Mouse (Mus musculus) embryonic facial prominence, embryonic 13.5 days (tissue): Measurements from ENCODE around the gene Arl8a. TPM values are rescaled to one million over a fixed set of nuclear protein-coding genes. Genes with fewer than 3 reads are reported as not detected.

Experiments
- ATAC-seq: fragments of 200-750 bp; cut with Nextera tagmentation; 2 replicates; pipeline ENCODE4 v1.8.0; 2017; ENCODE audit warnings: low read depth; ENCODE audit not compliant: insufficient number of reproducible peaks, insufficient read depth, low FRiP score, low TSS enrichment
- H3K27ac ChIP-seq: fragments of 300-500 bp; sonication (generic); 2 replicates; pipeline ENCODE4 v1.5.1; 2015; ENCODE audit warnings: moderate library complexity, mild to moderate bottlenecking, inconsistent platforms
- H3K27me3 ChIP-seq: fragments of 300-500 bp; sonication (generic); 2 replicates; pipeline ENCODE4 v1.6.1; 2015; ENCODE audit warnings: mild to moderate bottlenecking, inconsistent platforms
- H3K36me3 ChIP-seq: fragments of 300-500 bp; sonication (generic); 2 replicates; pipeline ENCODE4 v1.6.1; 2015; ENCODE audit warnings: mild to moderate bottlenecking, inconsistent platforms
- H3K4me1 ChIP-seq: fragments of 300-500 bp; sonication (generic); 2 replicates; pipeline ENCODE4 v1.6.1; 2015; ENCODE audit warnings: inconsistent platforms
- H3K4me2 ChIP-seq: fragments of 300-500 bp; sonication (generic); 2 replicates; pipeline ENCODE4 v1.6.1; 2015; ENCODE audit warnings: moderate library complexity, mild to moderate bottlenecking, inconsistent platforms
- H3K4me3 ChIP-seq: fragments of 300-500 bp; sonication (generic); 2 replicates; pipeline ENCODE4 v1.5.1; 2015; ENCODE audit warnings: mild to moderate bottlenecking, inconsistent platforms
- H3K9ac ChIP-seq: fragments of 300-500 bp; sonication (generic); 2 replicates; pipeline ENCODE4 v1.6.1; 2015; ENCODE audit warnings: mild to moderate bottlenecking, inconsistent platforms
- H3K9me3 ChIP-seq: fragments of 300-500 bp; sonication (generic); 2 replicates; pipeline ENCODE4 v1.6.1; 2016; ENCODE audit warnings: inconsistent platforms
- WGBS: fragments of 180-500 bp; shearing (Covaris S2); methylation state at CpG from one replicate; pipeline ENCODE4 v1.1.7; 2015; ENCODE audit warnings: mixed read lengths; 5-methylcytosine and 5-hydroxymethylcytosine counted together
- polyA plus RNA-seq: library from polyadenylated mRNA; unstranded; fragments of >200 nt; fragmentation: Nextera tagmentation; extraction: Ambion mirVana; gene quantifications from 2 replicates; pipeline ENCODE4 v1.2.1, GENCODE M21; 2015

Gene Arl8a
- polyA plus RNA-seq, 1 experiment from 2014 or later, result 75.2 TPM

GRCm38 (mm10) chr1:135125990-135126389 lies 20.6 kb upstream of the Arl8a start:
- peak overlapping the region; percentile 11; the same call in 1 of the 2 replicates for H3K4me3 ChIP-seq
- peak overlapping the region; percentile 59 for H3K9ac ChIP-seq
- H3K27me3 ChIP-seq, result peaks cover 14% of the 10 kb centered on the region; the same call in 1 of the 2 replicates
- peak overlapping the region; percentile 52 for H3K4me2 ChIP-seq
- no peaks in the 10 kb centered on the region for H3K9me3 ChIP-seq
- peak overlapping the region; percentile 94 for H3K27ac ChIP-seq
- peaks cover 56% of the 10 kb centered on the region for H3K4me1 ChIP-seq
- ATAC-seq, result no peak
- no peaks in the 10 kb centered on the region for H3K36me3 ChIP-seq
- WGBS, result 36% methylated on average over 8 of the region's 8 CpGs

GRCm38 (mm10) chr1:135126443-135127027 lies 20.1 kb upstream of the Arl8a start:
- 0 out of 2 replicates have a peak, but pooled peaks have one; percentile 8 for ATAC-seq

GRCm38 (mm10) chr1:135128011-135128441 lies 18.6 kb upstream of the Arl8a start:
- 23% methylated on average over 6 of the region's 6 CpGs for WGBS
- peak overlapping the region; percentile 54 for H3K9ac ChIP-seq
- no peaks in the 10 kb centered on the region for H3K9me3 ChIP-seq
- peaks cover 70% of the 10 kb centered on the region for H3K4me1 ChIP-seq
- ATAC-seq, result peak; percentile 79
- no peaks in the 10 kb centered on the region for H3K36me3 ChIP-seq
- H3K27ac ChIP-seq, result peak overlapping the region; percentile 94
- peaks cover 14% of the 10 kb centered on the region; the same call in 1 of the 2 replicates for H3K27me3 ChIP-seq
- peak overlapping the region; percentile 18; the same call in 1 of the 2 replicates for H3K4me3 ChIP-seq
- peak overlapping the region; percentile 52 for H3K4me2 ChIP-seq

More at GRCm38 (mm10) chr1:135126443-135127027, 20.1 kb upstream of the Arl8a start:
- H3K9me3 ChIP-seq, result no peaks in the 10 kb centered on the region
- H3K4me3 ChIP-seq, result peak overlapping the region; percentile 11; the same call in 1 of the 2 replicates
- peaks cover 62% of the 10 kb centered on the region for H3K4me1 ChIP-seq
- H3K4me2 ChIP-seq, result peak overlapping the region; percentile 52
- H3K36me3 ChIP-seq, result no peaks in the 10 kb centered on the region
- H3K9ac ChIP-seq, result peak overlapping the region; percentile 59
- H3K27ac ChIP-seq, result peak overlapping the region; percentile 94
- H3K27me3 ChIP-seq, result peaks cover 14% of the 10 kb centered on the region; the same call in 1 of the 2 replicates
- 24% methylated on average over 4 of the region's 4 CpGs for WGBS

- Histone ChIP-seq H3K4me2 (0 out of 2 replicates have a peak overlapping the region, but pooled peaks have one; percentile 52), H3K4me3 (no peak overlapping the region), H3K9me3 (no peaks in the 10 kb centered on the region), H3K36me3 (no peaks in the 10 kb centered on the region), H3K27ac (peak overlapping the region; percentile 94), H3K9ac (no peak overlapping the region), H3K27me3 (peaks cover 14% of the 10 kb centered on the region; the same call in 1 of the 2 replicates), H3K4me1 (peaks cover 70% of the 10 kb centered on the region)
- 26% methylated on average over 9 of the region's 9 CpGs for WGBS
- no peak for ATAC-seq
Measured at GRCm38 (mm10) chr1:135128986-135129385, 17.6 kb upstream of the Arl8a start.

GRCm38 (mm10) chr1:135129543-135130183 lies 17.0 kb upstream of the Arl8a start:
- Histone ChIP-seq H3K4me1 (peaks cover 70% of the 10 kb centered on the region), H3K36me3 (no peaks in the 10 kb centered on the region), H3K9me3 (no peaks in the 10 kb centered on the region), H3K4me2 (no peak overlapping the region), H3K4me3 (no peak overlapping the region), H3K9ac (no peak overlapping the region), H3K27ac (no peak overlapping the region), H3K27me3 (peaks cover 14% of the 10 kb centered on the region; the same call in 1 of the 2 replicates)
- no peak for ATAC-seq
- WGBS, result 70% methylated on average over 9 of the region's 9 CpGs

- ATAC-seq, result no peak
Measured at GRCm38 (mm10) chr1:135130376-135131018, 16.1 kb upstream of the Arl8a start.

GRCm38 (mm10) chr1:135131034-135131433 lies 15.6 kb upstream of the Arl8a start:
- no peak for ATAC-seq
- Histone ChIP-seq H3K27ac (no peak overlapping the region), H3K4me3 (no peak overlapping the region), H3K9ac (no peak overlapping the region), H3K27me3 (0 out of 2 replicates have a peak, but pooled peaks cover 6% of the 10 kb centered on the region), H3K9me3 (no peaks in the 10 kb centered on the region), H3K4me1 (peaks cover 58% of the 10 kb centered on the region), H3K36me3 (no peaks in the 10 kb centered on the region), H3K4me2 (no peak overlapping the region)
- 26% methylated on average over 6 of the region's 6 CpGs for WGBS

More at GRCm38 (mm10) chr1:135130376-135131018, 16.1 kb upstream of the Arl8a start:
- H3K9me3 ChIP-seq, result no peaks in the 10 kb centered on the region
- H3K4me1 ChIP-seq, result peaks cover 64% of the 10 kb centered on the region
- no peaks in the 10 kb centered on the region for H3K36me3 ChIP-seq
- no peak overlapping the region for H3K4me2 ChIP-seq
- no peak overlapping the region for H3K4me3 ChIP-seq
- no peak overlapping the region for H3K27ac ChIP-seq
- H3K9ac ChIP-seq, result no peak overlapping the region
- H3K27me3 ChIP-seq, result 0 out of 2 replicates have a peak, but pooled peaks cover 8% of the 10 kb centered on the region
- 55% methylated on average over 2 of the region's 2 CpGs for WGBS

- no peak overlapping the region for H3K4me3 ChIP-seq
- ATAC-seq, result no peak
- no peaks in the 10 kb centered on the region for H3K9me3 ChIP-seq
- peak overlapping the region; percentile 28; the same call in 1 of the 2 replicates for H3K27ac ChIP-seq
- no peak overlapping the region for H3K4me2 ChIP-seq
- WGBS, result 53% methylated on average over 8 of the region's 8 CpGs
- H3K36me3 ChIP-seq, result no peaks in the 10 kb centered on the region
- peaks cover 53% of the 10 kb centered on the region for H3K4me1 ChIP-seq
- H3K27me3 ChIP-seq, result 0 out of 2 replicates have a peak, but pooled peaks cover 6% of the 10 kb centered on the region
- no peak overlapping the region for H3K9ac ChIP-seq
Measured at GRCm38 (mm10) chr1:135131560-135131959, 15.1 kb upstream of the Arl8a start.

GRCm38 (mm10) chr1:135132473-135132872 lies 14.2 kb upstream of the Arl8a start, which contains the start of gene Ptpn7:
Gene Ptpn7 (plus strand): TSS chr1:135132700.
- WGBS, result 42% methylated on average over 10 of the region's 10 CpGs
- Histone ChIP-seq H3K4me1 (peaks cover 44% of the 10 kb centered on the region), H3K36me3 (no peaks in the 10 kb centered on the region), H3K9me3 (no peaks in the 10 kb centered on the region), H3K4me2 (no peak within 1 kb of the TSS), H3K4me3 (no peak within 1 kb of the TSS), H3K27ac (peak within 1 kb of the TSS; percentile 28; the same call in 1 of the 2 replicates), H3K27me3 (0 out of 2 replicates have a peak, but pooled peaks cover 6% of the 10 kb centered on the region), H3K9ac (no peak within 1 kb of the TSS; the same call in 1 of the 2 replicates)
- ATAC-seq, result no peak

GRCm38 (mm10) chr1:135132893-135133369 lies 13.7 kb upstream of the Arl8a start:
- no peak overlapping the region for H3K4me3 ChIP-seq
- H3K27ac ChIP-seq, result no peak overlapping the region
- no peak overlapping the region for H3K9ac ChIP-seq
- H3K4me1 ChIP-seq, result peaks cover 39% of the 10 kb centered on the region
- H3K4me2 ChIP-seq, result no peak overlapping the region
- ATAC-seq, result no peak
- H3K27me3 ChIP-seq, result 0 out of 2 replicates have a peak, but pooled peaks cover 6% of the 10 kb centered on the region
- WGBS, result 80% methylated on average over 9 of the region's 9 CpGs
- no peaks in the 10 kb centered on the region for H3K9me3 ChIP-seq
- H3K36me3 ChIP-seq, result no peaks in the 10 kb centered on the region
